Mouse (Mus musculus) right cerebral cortex, adult 2 months (tissue): ENCODE results near the gene Treh.

Experiments
- DNase-seq, 2 experiments: peaks; one replicate each; pipeline ENCODE4 v3.0.0; 2021 to 2022; ENCODE audit warnings: low spot score in 2 of 2

The Treh gene

DNA sequence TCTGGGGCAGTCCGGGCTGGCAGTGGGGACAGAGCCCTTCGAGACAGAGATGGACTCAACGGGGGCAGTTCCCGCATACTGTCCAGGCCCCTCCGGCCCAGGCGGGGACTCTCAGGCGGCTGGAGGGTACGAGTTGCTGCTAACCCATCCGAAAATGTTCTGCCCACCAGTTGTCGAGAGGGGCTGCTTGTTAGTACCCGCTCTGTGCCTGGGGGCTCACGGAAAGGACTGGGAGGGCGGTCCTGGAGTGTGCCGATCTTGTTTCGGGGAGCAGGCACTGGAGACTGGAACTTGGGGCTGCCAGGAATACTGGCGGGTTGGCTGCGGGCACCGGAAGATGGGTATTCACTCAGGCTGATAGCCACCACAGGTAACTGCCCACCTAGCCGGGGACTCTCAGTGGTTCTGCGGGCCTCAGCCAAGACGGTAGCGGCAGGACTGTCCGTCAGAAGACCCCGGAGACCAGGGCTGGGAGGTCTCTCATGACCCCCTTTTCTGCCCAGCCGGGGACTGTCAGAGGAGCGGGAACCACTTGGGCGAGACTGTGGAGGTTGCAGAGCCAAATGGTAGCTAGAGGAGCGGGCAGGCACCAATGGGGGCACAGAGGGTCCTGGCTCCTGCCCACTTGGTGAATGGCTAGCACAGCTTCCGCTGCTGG, 42.8 kb downstream of the Treh start:
- DNase-seq, result no peak

DNA sequence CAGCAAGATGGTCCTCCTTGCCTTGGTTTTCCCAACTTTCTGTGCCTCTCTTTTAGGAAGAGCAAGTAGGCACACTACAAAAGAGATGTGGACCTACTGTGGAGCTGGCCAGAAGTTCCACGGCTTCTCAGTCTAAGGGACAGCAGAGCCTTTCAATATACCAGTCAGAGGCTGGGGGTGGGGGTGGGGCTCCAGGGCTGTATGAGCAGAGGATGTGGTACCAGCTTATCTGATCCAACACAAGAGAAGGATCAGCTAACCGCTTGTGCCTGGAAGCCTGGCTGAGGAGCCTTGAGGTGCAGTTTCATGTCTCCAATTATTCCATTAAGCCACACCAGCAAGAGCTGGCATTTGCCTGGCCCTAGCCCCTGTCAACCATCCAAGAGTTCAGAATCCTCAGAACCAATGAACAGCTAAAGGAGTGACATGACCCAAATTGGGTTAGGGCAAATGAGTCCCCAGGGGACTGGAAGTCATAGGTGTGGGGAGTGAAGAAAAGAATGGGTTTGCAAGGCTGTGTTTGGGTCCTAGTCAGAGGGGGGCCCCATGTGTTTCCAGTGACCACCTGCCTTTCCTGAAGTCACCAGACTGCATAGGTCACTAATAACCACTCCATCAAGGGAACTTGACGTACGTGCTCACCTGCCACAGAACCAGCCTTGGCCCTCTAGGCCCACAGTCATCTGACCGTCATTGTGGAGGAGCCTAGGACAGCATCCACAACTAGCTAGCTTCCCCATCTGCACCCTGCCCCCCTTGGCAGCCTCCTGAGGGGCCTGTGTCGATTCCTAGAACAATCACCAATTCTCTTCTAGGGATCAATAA, 44.2 kb downstream of the Treh start:
- no peak for DNase-seq

DNA sequence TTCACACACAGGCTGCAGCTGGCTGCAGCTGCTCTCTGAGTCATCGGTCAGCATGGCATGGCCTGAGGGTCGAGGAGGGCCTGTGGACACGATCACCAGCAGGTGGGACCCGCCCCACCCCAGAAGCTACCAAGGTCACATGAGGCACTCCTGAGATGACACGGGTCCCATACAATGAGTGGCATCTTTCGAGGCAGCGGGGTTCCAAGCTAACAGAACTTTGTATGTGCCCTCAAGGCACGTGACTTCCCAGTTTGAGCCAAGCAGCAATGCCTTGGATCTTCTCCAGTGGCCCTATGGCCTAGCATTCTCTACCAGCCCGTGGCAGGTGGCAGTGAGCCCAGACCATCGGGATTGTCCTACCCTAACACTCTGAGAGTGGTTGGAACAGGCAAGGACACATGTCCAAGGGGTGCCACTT, 44.8 kb downstream of the Treh start:
- DNase-seq, result peak in 1 of 2 experiments; percentile 54

DNA sequence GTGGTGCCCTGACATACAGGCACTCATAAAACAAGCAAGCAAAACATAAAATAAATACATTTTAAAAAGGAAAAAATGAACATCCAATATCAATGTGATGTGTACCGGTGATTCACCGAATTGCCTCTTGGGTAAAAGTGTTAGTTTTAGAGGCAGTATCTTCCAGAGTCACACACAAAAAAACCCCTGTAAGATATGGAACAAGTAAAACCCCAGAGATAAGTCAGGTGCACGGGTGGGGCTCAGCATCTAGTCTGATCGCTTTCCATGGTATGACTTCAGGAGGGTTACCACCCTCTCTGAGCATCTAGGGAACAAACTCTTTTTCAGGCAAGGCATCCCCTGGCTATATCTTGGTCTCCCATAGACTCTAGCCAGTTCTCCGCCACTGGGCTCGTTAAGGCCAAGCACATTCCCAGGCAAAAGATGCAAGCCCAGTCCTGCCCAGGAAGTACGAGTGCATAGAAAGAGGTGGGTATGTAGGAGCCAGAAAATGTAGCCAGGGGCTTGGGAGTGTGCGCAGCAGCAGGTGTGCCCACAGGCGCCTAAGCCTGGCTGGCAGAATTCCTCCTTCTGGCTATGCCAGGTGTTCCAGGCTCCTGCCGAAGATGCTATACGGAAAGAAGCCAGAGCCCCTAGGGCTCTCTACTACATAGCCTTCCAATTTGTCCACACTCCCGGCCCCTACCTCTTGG, 46.1 kb downstream of the Treh start:
- DNase-seq, result no peak

DNA sequence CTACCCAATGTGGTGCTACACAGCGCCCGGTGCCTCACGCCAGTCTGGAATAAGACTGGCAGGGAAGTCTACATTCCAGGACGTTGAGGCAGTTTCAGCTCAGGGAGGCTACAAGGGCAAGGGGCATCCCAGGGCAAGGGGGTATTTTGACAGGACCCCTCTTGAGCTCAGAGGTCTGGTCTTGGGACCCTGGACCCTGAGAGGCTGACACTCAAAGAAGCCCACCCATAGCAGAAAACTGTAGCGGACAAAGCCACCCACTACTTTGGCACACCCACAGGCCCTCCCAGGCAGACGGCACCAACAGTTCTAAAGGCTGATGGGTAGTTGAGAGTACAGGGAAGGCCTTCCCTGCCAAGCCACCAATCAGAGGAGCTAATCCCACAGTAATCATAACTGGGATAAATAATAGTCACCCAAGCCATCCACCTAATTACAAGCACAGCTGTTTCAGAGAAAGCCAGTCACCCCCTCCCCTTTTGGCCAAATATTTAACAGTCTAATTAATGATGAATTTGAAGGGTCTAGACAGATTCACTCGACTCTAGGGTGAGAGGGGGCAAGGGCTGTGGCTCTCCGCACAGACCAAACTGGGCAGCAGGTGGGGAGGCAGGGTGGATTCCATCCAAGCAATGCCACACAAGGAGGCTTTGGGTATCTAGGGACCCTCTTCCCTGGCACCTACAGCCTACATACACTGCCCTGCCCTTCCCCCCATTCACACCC, 46.8 kb downstream of the Treh start:
- no peak for DNase-seq

DNA sequence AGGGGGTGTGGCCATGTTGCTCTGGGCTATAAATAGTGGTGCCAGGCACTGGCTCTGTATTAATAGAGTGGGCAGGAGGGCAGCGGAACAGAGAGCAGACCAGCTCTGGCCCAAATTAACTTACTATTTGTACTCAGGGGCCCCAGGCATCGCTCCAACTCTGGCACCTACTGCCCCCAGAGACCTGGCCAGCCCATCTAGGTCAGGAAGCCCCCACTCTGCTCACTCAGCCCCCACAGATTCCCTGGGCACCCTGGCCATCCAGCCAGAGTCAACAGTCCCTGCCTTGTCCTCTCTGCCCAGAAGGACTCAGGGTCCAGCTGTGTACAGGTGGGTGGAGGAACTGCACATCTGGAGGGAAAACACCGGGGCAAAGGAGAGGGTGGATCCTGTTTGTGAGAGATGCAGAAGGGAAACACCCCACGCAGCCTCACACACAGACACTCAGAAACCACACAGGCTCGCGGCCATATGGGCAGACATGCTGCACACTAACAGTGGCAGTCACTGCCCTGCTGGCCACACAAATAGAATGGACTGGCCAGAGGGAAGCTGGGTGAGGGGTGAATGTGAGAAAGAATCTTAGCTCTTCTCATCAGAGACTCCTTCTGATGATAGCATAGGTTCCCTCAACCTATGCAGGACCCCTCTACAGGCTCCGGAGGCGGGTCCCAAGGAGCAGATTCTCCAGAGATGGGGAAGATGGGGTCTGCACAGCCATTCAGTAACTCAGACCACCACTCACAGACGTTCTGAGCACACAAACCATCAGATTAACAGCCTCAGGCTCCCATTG, 47.5 kb downstream of the Treh start:
- DNase-seq, result peak; percentile 37 to 52

DNA sequence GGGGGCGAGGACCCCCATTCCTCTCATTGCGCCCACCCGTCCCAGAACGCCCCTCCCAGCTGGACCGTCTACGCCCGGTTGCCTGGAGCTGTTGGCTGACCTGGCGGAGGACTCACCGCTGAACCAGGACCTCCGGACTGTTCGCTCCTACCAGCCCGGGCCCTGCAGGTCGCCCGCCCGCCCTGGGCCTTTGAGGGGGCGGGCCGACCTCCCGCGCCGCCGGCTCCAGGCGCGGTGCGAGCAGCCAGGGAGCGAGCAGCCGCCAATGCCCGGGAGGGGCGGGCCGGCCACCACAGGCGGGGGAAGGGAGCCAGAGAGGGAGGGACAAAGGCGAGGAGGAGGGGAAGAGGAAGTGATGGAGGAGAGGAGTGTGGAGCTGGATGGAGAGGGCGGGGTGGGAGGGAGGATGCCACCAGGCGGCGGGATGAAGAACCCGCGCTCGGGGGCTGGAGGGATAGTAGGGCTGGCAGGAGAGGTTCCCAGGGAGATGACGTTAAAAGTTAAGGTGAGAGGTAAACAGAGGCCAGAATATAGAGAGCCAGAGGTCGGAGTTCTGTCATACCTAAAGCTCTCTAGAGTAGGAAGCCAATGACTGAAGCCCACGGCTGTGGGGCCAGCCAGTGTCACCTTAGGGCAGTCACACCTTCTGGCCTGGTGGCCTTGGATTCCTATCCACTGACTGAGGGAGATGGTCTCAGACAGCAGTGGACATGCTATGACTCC, 48.3 kb downstream of the Treh start:
- DNase-seq, result peak; percentile 78 to 82

DNA sequence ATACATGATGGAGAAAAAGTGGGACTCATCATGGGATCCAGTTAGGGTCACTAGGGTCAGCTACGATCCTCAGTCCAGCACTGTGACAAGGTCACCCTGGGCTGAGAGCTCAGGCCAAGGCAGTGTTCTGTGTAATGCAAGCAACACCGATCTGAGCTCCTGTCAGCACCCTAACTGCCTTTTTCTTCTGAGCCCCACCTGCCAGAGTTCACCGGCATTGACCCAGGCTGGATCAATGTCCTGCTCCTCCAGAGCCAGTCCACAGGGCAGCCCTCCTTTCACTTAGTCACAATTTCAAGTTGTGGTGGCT, 48.8 kb downstream of the Treh start:
- no peak for DNase-seq

DNA sequence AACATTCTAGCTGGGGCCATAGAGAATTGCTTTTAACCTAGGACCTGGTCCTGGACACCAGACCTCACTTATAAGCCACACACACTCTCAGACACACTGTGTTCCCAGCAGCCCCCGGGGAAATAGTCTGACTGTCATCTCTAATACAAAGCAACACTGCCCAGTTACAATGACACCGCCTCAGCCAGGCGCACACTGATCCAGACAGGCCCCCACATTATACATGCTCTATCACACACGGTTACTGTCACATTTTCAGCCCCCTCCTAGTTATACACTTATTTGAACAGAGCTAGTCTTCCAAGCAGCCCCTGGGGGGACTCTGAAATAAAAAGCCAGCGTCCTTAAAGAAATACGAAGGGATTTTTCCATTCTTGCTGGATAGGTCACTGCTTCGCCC, 49.5 kb downstream of the Treh start:
- DNase-seq, result no peak

DNA sequence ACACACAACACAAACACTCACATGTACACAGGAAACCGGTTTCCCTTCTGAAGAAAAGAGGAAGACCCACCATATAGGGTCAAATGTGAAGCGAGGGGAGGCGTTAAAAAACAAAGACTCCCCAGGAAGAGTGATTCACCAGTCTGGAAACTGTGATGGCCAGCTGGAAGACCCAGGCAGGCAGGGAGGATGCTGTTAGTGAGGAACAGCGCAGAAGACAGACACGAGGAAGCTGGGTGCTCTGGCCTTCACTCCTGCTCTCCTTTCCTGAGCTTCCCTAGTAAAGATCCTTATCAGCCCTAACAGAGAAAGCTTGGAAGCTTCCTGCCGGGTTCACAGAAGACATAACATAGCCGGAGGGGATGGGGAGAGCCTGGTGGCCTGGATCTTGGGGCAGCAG, 50.0 kb downstream of the Treh start:
- DNase-seq, result no peak

DNA sequence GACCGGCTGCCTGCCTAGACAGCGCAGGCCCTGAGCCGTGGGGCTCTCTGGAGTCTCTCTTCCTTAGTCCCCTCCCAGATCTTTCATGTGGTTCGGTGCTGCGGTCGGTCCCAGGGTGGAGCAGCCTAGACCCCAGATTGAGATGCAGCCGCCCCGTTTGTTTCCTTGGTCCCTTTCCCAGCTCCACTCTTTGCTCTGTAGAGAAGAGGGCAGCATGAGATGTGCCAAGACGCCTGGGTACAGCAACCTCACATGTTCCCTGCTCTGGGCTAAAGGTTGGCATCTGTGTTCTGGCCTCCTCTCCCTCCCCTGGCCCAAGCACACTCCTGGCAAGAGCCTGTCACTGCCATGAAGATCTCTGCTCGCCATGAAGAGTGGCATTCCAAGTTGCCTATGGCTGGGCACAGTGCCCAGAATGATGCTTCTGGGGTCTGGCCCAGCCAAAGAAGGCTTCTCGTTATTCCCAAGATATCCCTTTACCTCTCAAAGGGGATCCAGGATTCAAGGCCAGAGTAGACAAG, 50.5 kb downstream of the Treh start:
- DNase-seq, result no peak

DNA sequence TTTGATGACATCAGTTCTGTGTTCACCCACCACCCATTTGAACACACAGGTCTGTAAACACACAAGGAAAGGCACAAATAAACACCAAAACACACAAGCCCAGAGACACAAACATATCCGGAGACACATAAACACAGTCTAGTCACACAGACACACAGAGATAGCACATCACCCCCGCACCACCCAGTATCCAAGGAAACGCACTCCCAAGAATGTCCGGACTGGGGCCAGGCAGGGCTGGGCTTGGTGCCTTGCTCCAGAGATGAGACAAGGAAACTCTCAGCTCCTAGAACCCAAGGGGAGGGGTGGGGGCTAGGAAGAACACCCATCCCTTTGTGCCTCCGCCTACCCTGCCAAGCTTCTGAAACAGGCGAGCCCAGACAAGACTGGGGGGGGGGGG, 51.2 kb downstream of the Treh start:
- DNase-seq, result peak; percentile 49

DNA sequence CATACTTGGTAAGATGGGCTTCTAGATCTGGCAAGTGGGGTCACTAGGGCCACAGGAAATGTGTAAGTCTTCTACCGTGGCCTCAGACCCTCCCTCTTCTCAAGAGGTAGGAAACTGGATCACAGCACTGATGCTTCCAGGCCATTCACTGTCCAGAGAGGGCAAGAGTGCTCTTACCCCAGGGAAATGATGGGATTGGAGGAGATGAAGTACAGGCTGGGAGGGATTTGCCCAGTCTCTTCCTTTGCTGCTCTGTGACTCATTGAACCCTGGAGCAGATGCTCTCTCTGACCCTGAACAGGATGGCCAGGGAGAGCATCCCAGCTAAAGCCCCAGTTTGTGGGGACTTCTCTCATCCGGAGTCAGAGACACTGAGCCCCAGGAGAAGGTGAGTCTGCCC, 51.6 kb downstream of the Treh start:
- DNase-seq, result no peak

DNA sequence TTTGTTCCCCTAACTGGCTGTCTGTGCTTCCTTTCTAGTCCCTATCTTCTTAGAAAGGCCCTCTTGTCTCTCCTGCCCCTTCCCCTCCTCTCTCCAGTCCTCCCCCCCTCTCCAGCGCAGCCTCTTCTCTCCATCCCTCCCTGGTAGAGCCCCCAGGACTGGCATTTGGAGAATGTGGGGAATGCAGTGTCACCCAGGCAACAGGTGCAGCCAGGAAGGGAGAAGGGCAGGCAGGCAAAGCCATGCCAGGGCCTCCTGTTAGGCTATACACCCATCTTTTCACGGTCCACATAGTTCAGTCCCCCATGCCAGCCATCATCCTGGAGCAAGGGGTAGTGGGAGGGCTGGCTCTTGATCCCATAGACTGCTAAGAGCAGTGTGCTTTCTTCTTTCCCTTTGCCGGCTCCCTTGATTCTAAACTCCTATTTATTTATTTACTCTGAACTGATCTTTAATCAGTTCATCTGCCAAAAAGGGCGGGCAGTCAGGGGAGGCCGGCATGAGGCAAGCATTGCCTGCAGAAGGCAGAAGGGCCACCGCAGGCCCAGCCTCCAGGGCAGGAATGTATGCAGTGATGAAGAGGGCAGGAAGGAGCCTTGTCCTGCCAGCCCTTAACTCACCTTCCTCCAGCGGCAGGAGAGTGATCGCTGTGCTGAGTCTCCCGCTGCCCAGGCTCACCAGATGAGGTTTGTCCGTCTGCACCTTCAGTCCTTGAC, 53.6 kb downstream of the Treh start:
- DNase-seq, result no peak

DNA sequence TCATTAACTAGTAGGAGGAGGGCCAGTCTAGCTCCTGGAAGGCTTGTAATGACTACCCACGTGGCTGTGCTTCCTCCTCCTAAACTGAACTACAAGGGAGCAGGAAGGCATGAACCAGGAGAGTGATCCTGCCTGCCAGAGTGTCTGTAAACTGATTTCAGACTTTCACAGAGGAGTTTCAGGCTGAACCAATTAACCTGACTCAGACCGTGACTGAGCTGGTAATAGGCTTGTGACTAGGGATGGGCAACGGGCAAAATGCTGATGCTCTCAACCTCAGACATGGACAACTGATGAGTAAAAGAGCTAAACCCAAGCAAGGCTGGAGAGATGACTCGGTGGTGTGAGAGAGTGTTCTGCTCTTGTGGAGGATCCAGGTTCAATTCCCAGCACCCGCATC, 54.4 kb downstream of the Treh start:
- DNase-seq, result no peak

DNA sequence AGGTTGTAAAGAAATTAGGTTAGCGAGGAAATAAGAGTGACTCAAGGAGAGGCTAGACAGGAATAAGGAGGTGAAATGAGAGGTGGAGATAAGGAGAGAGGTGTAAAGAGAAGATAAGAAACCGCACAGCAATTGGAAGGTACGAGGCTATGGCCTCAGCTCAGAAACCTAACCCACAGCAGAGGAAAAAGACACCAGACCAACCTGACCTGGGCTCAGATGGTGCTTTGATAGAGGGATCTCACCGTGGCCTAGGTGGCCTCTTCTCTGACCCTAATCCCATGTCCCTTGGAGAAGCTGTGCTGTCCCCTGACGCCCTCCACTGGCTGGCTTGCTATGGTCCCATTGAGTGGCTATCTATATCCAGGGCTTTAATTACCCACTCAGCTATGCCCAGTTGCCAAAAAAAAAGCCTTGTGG, 59.1 kb downstream of the Treh start:
- DNase-seq, result no peak

DNA sequence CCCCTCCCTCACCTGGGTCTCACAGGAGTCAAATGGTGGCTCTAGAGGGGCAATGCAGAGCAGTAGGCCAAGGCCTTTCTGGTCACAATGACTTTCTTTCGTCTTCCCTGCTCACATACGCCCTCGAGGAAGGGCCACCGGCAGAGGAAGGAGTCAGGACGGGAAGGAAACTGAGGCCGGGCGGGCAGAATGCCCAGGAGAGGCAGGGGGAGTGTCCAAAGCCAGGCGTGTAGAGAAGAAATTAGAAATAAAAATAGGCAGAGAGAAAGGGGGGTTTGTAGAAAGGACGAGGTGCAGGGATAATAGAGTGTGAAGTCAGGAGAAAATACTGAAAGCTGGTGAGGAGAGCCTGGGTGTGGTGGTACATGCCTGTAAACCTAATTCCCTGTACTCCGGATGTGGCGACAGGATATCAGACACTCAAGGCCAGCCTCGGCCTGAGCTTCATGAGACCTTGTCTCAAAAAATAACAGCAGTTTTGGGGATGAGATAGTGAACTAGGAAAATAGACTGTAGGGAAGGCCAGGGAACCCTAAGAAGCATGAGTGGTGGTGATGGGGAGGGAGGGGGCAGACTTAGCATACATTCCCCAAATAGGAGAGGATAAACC, 60.0 kb downstream of the Treh start:
- DNase-seq, result no peak

DNA sequence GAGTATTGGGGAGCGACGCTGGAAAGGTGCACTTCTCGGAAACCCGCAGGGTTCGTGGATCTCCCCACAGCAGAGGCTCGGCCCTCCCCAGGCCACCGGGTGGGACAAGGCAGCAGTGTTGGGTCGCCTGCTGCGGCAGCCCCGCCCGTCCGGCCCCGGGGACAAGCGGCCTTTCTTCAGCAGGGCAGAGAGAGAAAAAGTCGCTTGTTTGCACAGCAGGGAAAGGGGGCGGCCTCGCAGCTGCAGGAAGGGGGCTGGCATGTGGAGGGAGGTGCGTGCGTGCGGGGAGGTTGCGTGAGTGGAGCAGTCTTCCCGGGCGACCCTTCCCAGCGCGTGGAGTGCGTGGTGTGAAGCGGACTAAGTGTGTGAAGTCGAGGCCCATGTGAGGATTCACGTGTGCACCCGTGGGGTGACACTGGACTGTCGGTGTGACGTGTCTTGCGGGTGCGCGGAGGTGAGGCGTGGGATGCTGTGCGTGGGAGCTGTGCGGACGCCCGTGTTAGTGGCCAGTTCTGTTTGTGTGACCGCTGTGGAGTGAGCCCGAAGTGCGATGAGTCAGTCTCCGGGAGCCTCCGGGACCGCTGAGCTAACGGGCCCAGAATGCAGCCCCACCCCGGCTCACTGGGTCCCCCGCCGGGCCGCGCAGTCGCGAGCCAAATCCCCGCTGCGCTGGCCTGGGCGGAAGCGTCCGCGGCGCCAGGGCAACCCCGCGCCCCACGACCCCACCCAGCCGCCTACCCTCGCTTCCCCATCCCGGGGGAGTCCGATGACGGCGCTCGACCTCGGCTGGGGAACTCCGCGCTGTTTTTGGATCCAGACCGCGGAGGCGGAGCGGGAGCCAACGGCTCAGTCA, 60.9 kb downstream of the Treh start:
- peak; percentile 50 to 52 for DNase-seq
